Mouse (Mus musculus): ENCODE measurements at regions not wholly inside any gene's neighbourhood (a gene's known extent, or its start where the extent isn't known, plus 50 kb on each side); places are given as distances from the start of the nearest gene placed in this dataset.

- ATAC-seq (ENCODE audit: low FRiP score, low read depth), result no peak
- 59% methylated on average over 11 of the region's 11 CpGs for WGBS
Measured at GRCm38 (mm10) chr2:171712816-171713570, 330.3 kb downstream of the Cbln4 start.

GRCm38 (mm10) chr2:171693526-171693925 lies 349.7 kb downstream of the Cbln4 start:
- no peak overlapping the region for H3K9ac ChIP-seq
- no peaks in the 10 kb centered on the region for H3K9me3 ChIP-seq
- no peaks in the 10 kb centered on the region for H3K27me3 ChIP-seq
- no peak for ATAC-seq (ENCODE audit: low FRiP score, low read depth)
- no peaks in the 10 kb centered on the region for H3K36me3 ChIP-seq
- no peak overlapping the region for H3K4me2 ChIP-seq (replicated peaks)
- no peaks in the 10 kb centered on the region for H3K4me1 ChIP-seq
- WGBS, result 79% methylated on average over 5 of the region's 5 CpGs
- no peak overlapping the region for H3K4me3 ChIP-seq
- no peak overlapping the region for H3K27ac ChIP-seq

More at GRCm38 (mm10) chr2:171712816-171713570, 330.3 kb downstream of the Cbln4 start:
- Histone ChIP-seq H3K36me3 (no peaks in the 10 kb centered on the region), H3K27ac (no peak overlapping the region), H3K27me3 (no peaks in the 10 kb centered on the region), H3K9ac (no peak overlapping the region), H3K4me3 (no peak overlapping the region), H3K4me1 (peaks cover 10% of the 10 kb centered on the region; the same call in 1 of the 2 replicates), H3K9me3 (no peaks in the 10 kb centered on the region), H3K4me2 (replicated peaks) (no peak overlapping the region)

GRCm38 (mm10) chr2:171690781-171691180 lies 352.5 kb downstream of the Cbln4 start:
- H3K4me2 ChIP-seq (replicated peaks), result no peak overlapping the region
- no peak for ATAC-seq (ENCODE audit: low FRiP score, low read depth)
- H3K9ac ChIP-seq, result no peak overlapping the region
- H3K9me3 ChIP-seq, result no peaks in the 10 kb centered on the region
- no peak overlapping the region for H3K4me3 ChIP-seq
- no peaks in the 10 kb centered on the region for H3K27me3 ChIP-seq
- H3K36me3 ChIP-seq, result no peaks in the 10 kb centered on the region
- WGBS, result 28% methylated on average over 4 of the region's 4 CpGs
- no peaks in the 10 kb centered on the region for H3K4me1 ChIP-seq
- H3K27ac ChIP-seq, result no peak overlapping the region

GRCm38 (mm10) chr2:171689102-171689501 lies 354.2 kb downstream of the Cbln4 start:
- no peak overlapping the region for H3K9ac ChIP-seq
- 41% methylated on average over 4 of the region's 4 CpGs for WGBS
- no peak overlapping the region for H3K4me3 ChIP-seq
- H3K27ac ChIP-seq, result no peak overlapping the region
- no peaks in the 10 kb centered on the region for H3K9me3 ChIP-seq
- no peaks in the 10 kb centered on the region for H3K27me3 ChIP-seq
- no peaks in the 10 kb centered on the region for H3K36me3 ChIP-seq
- no peak for ATAC-seq (ENCODE audit: low FRiP score, low read depth)
- no peaks in the 10 kb centered on the region for H3K4me1 ChIP-seq
- H3K4me2 ChIP-seq (replicated peaks), result no peak overlapping the region

- Histone ChIP-seq H3K4me3 (no peak overlapping the region), H3K27ac (no peak overlapping the region), H3K4me2 (replicated peaks) (no peak overlapping the region), H3K4me1 (peaks cover 6% of the 10 kb centered on the region; the same call in 1 of the 2 replicates), H3K9me3 (no peaks in the 10 kb centered on the region), H3K9ac (no peak overlapping the region), H3K36me3 (no peaks in the 10 kb centered on the region), H3K27me3 (no peaks in the 10 kb centered on the region)
- 70% methylated on average over 2 of the region's 2 CpGs for WGBS
- no peak for ATAC-seq (ENCODE audit: low FRiP score, low read depth)
Measured at GRCm38 (mm10) chr2:171677998-171678397, 365.3 kb downstream of the Cbln4 start.

GRCm38 (mm10) chr2:171677128-171677527 lies 366.1 kb downstream of the Cbln4 start:
- H3K9me3 ChIP-seq, result no peaks in the 10 kb centered on the region
- peaks cover 6% of the 10 kb centered on the region; the same call in 1 of the 2 replicates for H3K4me1 ChIP-seq
- no peak overlapping the region for H3K27ac ChIP-seq
- 79% methylated on average over 7 of the region's 7 CpGs for WGBS
- H3K27me3 ChIP-seq, result no peaks in the 10 kb centered on the region
- H3K4me2 ChIP-seq (replicated peaks), result no peak overlapping the region
- no peak overlapping the region for H3K4me3 ChIP-seq
- H3K36me3 ChIP-seq, result no peaks in the 10 kb centered on the region
- H3K9ac ChIP-seq, result no peak overlapping the region
- no peak for ATAC-seq (ENCODE audit: low FRiP score, low read depth)

GRCm38 (mm10) chr2:171676083-171676482 lies 367.2 kb downstream of the Cbln4 start:
- no peak overlapping the region for H3K9ac ChIP-seq
- H3K4me2 ChIP-seq (replicated peaks), result no peak overlapping the region
- H3K27ac ChIP-seq, result no peak overlapping the region
- no peaks in the 10 kb centered on the region for H3K27me3 ChIP-seq
- WGBS, result 45% methylated on average over 8 of the region's 8 CpGs
- no peak overlapping the region for H3K4me3 ChIP-seq
- peaks cover 6% of the 10 kb centered on the region; the same call in 1 of the 2 replicates for H3K4me1 ChIP-seq
- peak; percentile 61; the same call in 1 of the 2 replicates for ATAC-seq (ENCODE audit: low FRiP score, low read depth)
- H3K36me3 ChIP-seq, result no peaks in the 10 kb centered on the region
- no peaks in the 10 kb centered on the region for H3K9me3 ChIP-seq

GRCm38 (mm10) chr2:171675411-171675810 lies 367.9 kb downstream of the Cbln4 start:
- Histone ChIP-seq H3K9me3 (no peaks in the 10 kb centered on the region), H3K4me2 (replicated peaks) (no peak overlapping the region), H3K9ac (no peak overlapping the region), H3K27me3 (no peaks in the 10 kb centered on the region), H3K36me3 (no peaks in the 10 kb centered on the region), H3K27ac (no peak overlapping the region), H3K4me3 (no peak overlapping the region), H3K4me1 (peaks cover 6% of the 10 kb centered on the region; the same call in 1 of the 2 replicates)
- 63% methylated on average over 2 of the region's 2 CpGs for WGBS
- no peak for ATAC-seq (ENCODE audit: low FRiP score, low read depth)

- no peak overlapping the region for H3K9ac ChIP-seq
- WGBS, result 86% methylated on average over 8 of the region's 8 CpGs
- no peak overlapping the region for H3K4me3 ChIP-seq
- H3K4me2 ChIP-seq (replicated peaks), result no peak overlapping the region
- H3K9me3 ChIP-seq, result no peaks in the 10 kb centered on the region
- H3K27ac ChIP-seq, result no peak overlapping the region
- H3K4me1 ChIP-seq, result peaks cover 13% of the 10 kb centered on the region; the same call in 1 of the 2 replicates
- H3K27me3 ChIP-seq, result no peaks in the 10 kb centered on the region
- H3K36me3 ChIP-seq, result no peaks in the 10 kb centered on the region
- ATAC-seq (ENCODE audit: low FRiP score, low read depth), result no peak
Measured at GRCm38 (mm10) chr2:171670945-171671547, 372.2 kb downstream of the Cbln4 start.

GRCm38 (mm10) chr2:171668791-171669645 lies 374.2 kb downstream of the Cbln4 start:
- H3K9ac ChIP-seq, result no peak overlapping the region
- ATAC-seq (ENCODE audit: low FRiP score, low read depth), result no peak
- peaks cover 13% of the 10 kb centered on the region; the same call in 1 of the 2 replicates for H3K4me1 ChIP-seq
- no peaks in the 10 kb centered on the region for H3K36me3 ChIP-seq
- H3K27me3 ChIP-seq, result no peaks in the 10 kb centered on the region
- H3K4me2 ChIP-seq (replicated peaks), result no peak overlapping the region
- no peak overlapping the region for H3K27ac ChIP-seq
- H3K9me3 ChIP-seq, result no peaks in the 10 kb centered on the region
- H3K4me3 ChIP-seq, result no peak overlapping the region
- WGBS, result 22% methylated on average over 4 of the region's 4 CpGs

- no peak overlapping the region for H3K27ac ChIP-seq
- no peaks in the 10 kb centered on the region for H3K36me3 ChIP-seq
- no peak for ATAC-seq (ENCODE audit: low FRiP score, low read depth)
- H3K9me3 ChIP-seq, result no peaks in the 10 kb centered on the region
- H3K4me3 ChIP-seq, result no peak overlapping the region
- no peak overlapping the region for H3K9ac ChIP-seq
- 76% methylated on average over 6 of the region's 6 CpGs for WGBS
- no peaks in the 10 kb centered on the region for H3K27me3 ChIP-seq
- H3K4me1 ChIP-seq, result peaks cover 6% of the 10 kb centered on the region; the same call in 1 of the 2 replicates
- no peak overlapping the region for H3K4me2 ChIP-seq (replicated peaks)
Measured at GRCm38 (mm10) chr2:171662571-171662970, 380.7 kb downstream of the Cbln4 start.

Data from limb, embryonic 13.5 days (tissue).